Mouse (Mus musculus) kidney, postnatal 10 days (tissue): ENCODE data around the gene B230307C23Rik.
"Not testable (repeated sequence)": the region's sequence is repeated elsewhere in the genome, so short reads cannot be mapped to it uniquely, and the experiment has no call there.

Experiments
- DNase-seq: peaks from one replicate; pipeline ENCODE4 v3.0.0; 2021; ENCODE audit warnings: mixed read lengths

Gene B230307C23Rik

DNA sequence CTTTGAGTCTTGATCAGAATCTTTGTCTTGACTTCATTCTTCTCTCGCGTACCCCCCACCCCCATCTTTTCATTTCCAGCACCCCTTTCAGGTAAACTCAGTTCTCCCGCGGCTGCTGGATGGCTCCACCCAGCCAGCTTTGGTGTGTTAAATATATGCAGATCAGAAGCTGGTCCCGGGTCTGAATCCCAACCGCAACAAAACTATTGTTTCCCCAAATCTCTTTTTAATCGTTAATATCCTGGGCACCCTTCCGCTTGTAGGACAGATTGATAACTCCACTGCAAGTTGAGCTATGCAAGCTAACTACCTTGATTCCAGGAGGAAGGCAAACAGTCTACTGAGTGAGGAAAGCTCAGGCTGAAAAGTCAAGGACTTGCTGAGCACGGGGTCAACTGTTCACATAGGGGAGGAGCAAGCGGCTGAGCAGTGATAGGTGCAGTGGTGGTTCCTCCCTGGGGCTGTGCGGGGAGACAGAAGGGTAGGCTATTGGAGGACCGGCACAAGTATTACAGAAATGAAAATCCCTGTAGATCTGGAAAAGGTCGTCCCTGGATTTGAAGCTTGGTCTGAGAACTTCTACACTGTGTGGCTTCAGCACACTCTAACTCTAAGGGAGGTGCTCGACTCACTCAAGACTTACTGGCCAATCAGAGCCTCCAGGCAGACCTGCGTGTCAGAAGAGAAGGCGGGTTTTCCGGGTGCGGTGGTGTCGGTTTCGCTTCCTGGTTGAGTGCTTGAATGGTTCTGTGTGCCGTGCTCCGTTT, at the start of gene B230307C23Rik:
TSS of gene B230307C23Rik (plus strand) at position 700 of the 767 bp plus-strand sequence.
- DNase-seq, result peak; percentile 90

DNA sequence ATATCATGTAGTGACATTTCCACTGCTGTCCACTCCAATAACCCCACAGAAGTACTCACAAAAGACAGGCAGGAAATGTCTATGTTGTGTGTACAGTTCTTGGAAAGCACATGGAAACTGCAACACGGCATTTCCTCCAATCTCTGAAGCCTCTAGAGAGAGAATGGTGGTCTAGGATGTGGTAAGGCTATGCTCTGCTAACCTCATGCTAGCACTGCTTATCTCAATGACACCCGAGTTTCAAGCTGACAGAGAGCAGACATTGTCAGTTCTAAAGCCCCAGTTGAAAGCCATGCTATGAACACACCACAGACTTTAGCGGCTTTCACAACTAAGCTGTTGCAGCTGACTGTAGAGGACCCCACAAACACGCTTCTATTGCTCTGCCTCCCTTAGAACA, 48.3 kb upstream of the B230307C23Rik start:
- no peak for DNase-seq

DNA sequence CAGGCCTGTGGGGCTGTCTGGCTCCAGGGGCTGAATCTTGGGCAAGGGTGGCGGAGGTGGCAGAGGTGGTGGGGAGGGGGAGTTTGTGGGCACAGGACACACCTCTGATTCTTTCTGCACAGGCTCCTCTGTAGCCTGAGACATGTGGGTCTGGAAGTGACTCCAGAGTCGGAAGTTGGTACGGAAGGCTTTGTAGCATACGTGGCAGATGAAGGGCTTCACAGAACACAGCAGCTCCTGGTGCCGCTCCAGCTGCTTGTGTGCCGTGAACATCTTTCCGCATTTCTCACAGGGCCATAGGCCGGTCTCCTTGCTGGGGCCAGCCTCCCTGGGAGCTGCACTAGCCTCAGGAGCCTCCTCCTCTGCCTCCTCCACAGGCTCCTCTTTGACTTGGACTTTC, 47.1 kb upstream of the B230307C23Rik start:
- no peak for DNase-seq

DNA sequence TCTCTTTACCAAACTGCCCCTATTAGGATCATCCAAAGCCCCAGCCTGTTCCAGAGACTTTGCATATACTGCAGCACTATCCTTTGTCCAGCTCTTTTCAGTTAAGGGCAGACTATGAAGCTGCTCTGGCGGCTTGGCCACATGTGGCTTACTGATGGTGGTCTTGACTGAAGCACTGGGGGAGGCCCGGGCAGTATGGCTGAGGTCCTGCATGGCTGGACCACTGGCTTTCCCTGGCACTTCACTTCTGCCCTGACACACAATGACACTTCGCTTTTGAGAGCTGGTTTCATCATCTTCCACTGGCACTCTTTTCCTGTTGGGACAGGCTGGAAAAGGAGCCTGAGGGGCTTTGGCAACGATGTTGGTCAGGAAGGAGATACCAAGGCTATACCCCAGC, 44.7 kb upstream of the B230307C23Rik start:
- DNase-seq, result no peak

- no peak for DNase-seq
These were observed 44.3 kb upstream of the B230307C23Rik start for GRCm38 (mm10) chr16:97952801-97953200.

GRCm38 (mm10) chr16:97953300-97953699, 43.8 kb upstream of the B230307C23Rik start:
- DNase-seq, result no peak

DNA sequence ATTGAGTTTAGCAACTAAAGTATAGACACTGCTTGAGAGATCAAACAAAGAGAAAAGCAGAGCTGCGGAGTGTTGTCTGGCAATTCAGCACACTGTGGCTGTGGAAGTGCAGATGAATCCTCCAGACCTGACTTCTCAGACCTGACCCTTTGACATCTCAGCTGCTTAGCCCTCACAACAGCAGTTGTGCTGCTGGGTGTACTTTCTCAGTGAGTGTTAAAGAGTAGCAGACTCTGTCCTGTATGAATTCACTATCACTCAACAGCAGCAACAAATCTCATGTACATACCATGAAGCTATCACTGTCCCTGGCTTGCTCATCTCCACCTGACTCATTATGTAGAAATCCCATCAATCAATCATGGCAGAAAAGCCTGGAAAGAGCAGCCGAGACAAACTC, 41.1 kb upstream of the B230307C23Rik start:
- no peak for DNase-seq

DNA sequence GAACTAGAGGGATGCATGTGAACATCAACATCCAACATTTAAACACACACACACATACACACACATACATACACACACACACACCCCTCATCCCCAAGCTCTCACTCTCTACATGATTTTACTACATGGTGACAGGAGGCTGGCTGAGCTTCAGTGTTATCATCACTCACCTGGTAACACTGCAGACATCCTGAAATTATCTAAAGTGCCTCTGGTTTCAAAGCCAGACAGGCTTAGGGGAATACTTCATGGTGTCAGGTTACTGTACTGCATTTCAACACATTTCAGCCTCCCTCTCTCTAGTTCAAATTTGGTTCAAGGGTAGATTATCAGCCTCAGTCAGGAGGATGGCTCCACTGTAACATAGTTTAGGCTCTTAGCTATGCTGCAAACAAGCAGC, 39.5 kb upstream of the B230307C23Rik start:
- no peak for DNase-seq

DNA sequence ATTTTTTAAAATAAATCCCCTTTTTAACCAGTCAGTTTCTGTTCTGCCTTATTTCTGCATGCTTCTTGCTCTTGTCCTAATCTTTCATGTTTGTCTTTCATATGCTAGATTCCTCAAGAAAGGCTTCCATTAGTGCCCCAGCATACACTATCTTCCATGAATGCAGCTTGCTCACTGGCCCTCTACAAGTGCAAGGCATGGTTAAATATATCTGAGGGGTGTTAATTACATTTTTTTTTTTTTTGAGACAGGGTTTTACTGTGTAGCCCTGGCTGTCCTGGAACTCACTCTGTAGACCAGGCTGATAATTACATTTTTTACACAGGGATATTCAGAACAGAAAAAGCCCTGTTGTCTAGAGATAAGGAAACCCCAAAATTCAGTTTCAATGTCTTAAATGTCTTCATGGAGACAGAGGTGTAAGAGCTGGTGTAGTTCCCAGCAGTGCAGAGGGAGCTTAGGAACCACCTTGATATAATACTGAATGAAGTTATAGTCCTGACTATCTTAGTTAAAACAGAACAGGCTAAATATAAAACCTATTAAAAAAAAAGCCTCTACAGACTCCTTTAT, 38.6 kb upstream of the B230307C23Rik start:
- no peak for DNase-seq

DNA sequence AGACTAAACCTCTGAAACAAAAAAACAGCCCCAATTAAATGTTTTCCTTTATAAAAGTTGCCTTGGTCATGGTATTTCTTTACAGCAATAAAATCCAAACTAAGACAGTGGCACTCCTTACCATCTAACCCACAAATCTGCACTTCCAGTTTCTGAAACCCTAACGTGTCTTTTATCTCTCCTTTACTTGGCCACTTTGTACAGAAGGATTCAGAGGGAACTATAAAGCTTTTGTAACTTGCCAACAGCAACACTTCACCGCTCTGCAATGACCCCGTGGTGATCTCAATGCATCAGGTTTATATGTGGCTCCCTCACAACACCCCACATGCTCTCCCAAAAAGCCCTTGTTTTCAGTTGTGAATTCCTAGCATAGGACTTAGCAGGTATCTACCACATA, 36.8 kb upstream of the B230307C23Rik start:
- DNase-seq, result no peak

DNA sequence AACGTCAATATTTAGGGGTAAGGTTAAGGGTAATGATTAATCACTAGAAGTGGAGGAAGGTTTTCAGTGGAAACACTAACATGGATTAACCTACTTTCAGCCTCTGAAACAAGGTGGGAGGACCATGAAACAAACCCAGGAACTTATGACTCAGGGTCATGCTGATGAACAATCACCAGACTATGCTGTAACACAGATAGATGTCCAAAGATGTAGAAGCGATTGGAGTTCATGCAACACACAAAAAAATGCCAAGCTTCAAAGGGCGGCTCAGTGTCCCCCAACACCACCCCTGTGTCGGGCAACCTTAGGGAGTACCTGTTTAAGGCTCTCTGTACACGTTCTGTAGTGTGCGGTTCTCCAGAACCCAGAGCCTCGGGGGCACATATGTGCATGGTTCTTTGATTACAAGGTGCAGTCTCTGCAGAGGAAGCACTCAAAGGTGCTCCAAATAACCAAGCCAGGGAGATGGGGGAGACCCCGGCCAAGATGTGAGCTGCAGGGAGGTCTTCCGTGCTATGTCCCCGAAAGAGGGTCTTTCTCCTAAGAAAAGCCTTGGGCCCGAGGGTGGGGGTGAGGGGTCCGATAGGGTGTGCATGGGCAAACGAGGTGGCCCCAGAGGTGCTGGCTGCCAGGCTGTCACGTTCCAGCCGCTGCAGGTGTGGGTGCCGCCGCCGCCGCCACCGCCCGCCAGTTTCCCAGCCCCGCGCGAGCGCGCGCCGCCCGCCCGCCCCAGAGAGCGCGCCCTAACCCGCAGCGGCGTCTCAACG, 35.5 kb upstream of the B230307C23Rik start:
- no peak for DNase-seq

- peak; percentile 98 for DNase-seq
These were observed 34.8 kb upstream of the B230307C23Rik start, which contains the start of the genes C2cd2 and Zbtb21 for GRCm38 (mm10) chr16:97962151-97962948. C2cd2 (minus strand) TSS chr16:97962598. Zbtb21 (minus strand) TSS chr16:97962622.

GRCm38 (mm10) chr16:97963956-97964540, 33.1 kb upstream of the B230307C23Rik start:
- no peak for DNase-seq

DNA sequence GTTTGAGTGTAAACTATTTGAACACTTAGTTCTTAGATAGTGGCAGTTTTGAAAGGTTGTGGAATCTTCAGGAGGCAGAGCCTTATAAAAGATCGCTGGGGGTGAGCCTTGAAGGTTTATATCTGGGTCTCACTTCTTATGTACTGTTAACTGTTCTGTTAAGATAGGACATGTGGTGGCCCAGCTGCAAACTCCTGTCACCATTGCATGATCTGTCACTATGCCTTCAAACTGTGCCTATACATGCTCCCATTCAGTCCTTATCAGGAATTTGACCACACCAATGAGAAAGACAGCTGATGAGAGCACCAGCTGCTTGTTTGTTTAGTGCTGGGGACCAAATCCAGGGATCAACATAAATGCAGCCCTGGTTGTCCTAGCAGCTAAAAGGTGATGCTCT, 19.8 kb upstream of the B230307C23Rik start:
- no peak for DNase-seq

DNA sequence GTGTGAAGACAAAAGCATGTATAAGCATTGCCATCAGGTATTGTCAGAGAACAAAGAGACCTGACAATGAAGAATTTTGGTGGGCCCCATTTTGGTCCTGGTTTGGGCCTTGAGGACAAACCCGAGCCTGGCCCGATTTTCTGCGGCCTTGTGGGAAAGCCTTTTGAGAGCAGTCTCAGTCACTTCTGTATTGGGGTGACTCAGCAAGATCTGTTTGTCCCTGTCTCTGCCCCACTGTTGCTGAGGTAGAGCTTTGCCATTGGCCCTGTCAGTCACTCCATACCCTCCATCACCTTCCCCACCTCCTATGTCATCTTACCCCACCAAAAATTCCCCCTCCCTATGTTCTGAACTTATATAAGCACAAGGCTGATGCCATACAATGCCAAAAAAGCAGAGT, 19.4 kb upstream of the B230307C23Rik start:
- DNase-seq, result no peak

DNA sequence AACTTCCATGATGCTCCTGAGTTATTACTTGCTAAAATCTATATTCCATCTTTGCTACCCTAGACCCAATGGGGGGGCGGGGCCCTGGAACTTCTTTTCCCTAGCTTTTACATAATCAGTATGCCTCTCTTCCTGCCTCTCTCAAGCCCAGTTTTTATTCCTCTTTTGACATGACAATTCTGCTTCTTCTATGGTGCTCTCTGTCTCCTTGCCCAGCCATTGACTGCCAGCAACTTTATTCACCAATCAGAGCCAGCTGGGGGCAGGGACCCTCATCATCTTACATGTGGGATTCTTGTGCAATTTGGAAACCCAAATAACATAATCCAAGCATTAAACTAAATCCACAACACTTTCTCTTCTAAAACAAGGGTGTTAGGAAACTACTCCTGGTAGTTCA, 15.8 kb upstream of the B230307C23Rik start:
- no peak for DNase-seq

DNA sequence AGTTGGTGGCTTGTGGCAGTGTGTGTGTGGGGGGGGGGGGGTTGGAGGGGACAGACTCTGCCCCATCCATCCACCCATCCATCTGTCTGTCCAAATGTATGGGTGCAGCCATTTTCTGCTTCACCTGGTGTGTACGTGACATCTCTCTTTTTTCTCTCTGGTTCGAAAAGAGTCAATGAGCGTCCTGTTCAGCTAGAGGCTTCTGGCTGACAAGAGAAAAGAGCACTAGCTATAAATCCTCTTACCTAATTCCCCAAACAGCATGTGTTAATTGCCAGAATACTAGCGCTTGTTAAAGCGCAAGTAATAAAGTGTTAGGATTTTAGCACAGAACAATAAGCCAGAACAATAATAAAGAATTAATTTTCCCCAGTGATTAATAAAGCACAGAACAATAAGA, 12.5 kb upstream of the B230307C23Rik start:
- no peak for DNase-seq

- no peak for DNase-seq
These were observed 5.6 kb upstream of the B230307C23Rik start for GRCm38 (mm10) chr16:97991517-97991916.

DNA sequence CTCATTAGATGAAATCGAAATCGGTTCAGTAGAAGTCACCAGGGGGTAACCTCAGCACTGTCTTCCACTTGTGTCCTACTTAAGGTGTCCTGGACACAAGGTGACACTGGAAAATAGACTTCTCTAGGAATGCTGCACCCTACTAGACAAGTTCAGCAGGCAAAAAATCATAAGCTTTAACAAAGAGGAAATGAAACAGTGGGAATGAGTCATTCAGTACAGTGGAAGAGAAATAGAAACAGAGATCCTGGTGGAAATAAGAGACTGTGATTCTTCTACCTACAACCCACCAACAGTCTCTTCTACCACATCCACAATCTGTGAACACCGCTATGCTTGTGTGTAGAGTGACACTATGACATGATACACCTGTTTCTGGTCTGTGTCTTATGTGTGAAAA, 4.6 kb upstream of the B230307C23Rik start:
- DNase-seq, result not testable (repeated sequence)

DNA sequence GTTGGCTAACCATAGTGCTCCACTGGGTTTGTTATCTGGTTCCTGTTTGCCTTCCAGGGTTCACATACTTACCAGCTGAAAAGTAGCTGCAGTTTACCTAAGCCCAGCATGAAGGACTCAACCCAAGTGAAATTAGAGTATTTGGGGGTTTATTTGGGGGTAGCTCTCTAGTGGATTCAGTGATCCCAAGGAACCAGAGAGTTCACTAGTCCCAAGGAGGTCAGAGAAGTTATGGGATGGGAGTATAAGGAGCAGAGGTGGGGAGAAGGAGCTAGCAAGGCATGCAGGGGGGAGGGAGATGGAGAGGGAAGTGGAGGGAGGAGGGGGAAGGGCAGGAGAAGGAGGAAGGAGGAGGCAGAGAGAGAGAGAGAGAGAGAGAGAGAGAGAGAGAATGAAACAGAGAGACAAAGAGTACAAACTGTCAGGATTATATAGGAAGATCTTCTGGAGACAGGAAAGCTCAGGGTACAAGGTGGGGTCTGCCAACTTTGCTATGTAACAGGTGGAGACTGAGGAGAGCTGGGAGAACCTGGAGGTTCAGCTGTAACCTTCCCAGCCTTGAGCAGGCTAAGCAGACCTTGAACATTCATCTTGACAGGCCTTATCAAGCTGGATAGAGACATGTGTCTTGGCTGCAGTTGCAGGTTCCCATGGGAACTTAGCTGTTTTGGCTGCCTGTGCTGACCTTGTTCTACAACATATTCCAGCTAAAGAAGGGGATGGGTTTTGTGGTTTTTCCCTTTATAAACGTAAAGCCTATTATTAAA, 1.1 kb upstream of the B230307C23Rik start:
- DNase-seq, result peak; percentile 11

DNA sequence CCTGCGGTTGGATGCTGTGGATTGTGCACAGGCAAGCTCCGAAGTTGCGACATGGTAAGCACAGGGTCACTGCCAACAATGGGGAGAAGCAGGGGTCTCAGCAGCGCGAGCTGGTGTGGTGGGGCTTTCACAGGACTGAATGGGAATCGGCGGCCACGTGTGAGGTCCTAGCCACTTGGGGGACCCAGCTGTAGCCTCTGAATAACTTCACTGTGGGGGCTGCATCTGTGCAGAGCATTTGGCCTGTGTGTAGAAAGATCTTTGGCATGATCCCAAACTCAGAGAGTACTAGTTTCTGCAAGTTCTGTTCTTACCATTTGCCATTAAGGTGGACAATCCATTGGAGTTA, 242 bp downstream of the B230307C23Rik start:
- not testable (repeated sequence) for DNase-seq

- no peak for DNase-seq
These were observed 25.0 kb downstream of the B230307C23Rik start for GRCm38 (mm10) chr16:98022081-98022480.
